ENCODE assay signal across 8 mouse cellular contexts in the genomic region with DNA sequence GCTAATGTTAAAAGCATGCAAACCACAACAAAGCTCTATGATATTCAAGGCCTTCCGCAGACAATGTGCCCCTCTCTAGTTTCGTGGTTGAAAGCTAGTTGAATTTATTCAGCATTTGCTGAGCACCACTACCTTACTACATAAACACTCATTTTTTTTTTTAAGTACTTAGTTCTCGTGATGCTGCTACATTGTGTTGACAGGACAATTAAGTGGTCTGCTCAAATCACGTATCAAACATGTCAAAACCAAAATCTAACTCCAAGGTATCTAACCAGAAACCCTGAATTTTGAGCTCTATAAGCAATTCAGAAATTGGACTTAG. TPM values are rescaled to one million over a fixed set of nuclear protein-coding genes. Genes with fewer than 3 reads are reported as not detected.
A peak's percentile ranks its signal among the peaks of the same experiment; 100 is the strongest.
DNase-seq lines count a peak whose midpoint lies in the region; ATAC-seq and TF ChIP-seq lines count a peak whose summit lies in the region.

No protein-coding gene starts in this region.

- H3K9ac ChIP-seq in limb, embryonic 11.5 days (ENCODE audit: low read length) = no peak overlapping the region
- H3K9ac ChIP-seq in neural tube, embryonic 14.5 days (replicated peaks; ENCODE audit: low read depth, low read length) = peak overlapping the region; percentile 69; the same call in 1 of the 2 replicates

- peak overlapping the region; percentile 72 for H3K4me2 ChIP-seq in limb, embryonic 11.5 days (ENCODE audit: low read depth, severe bottlenecking)
- H3K4me2 ChIP-seq in neural tube, embryonic 14.5 days (ENCODE audit: low read depth, low read length) = peak overlapping the region; percentile 92

- no peaks in the 10 kb centered on the region for H3K9me3 ChIP-seq in limb, embryonic 11.5 days (ENCODE audit: control insufficient read depth, low read length)
- H3K9me3 ChIP-seq in neural tube, embryonic 14.5 days (ENCODE audit: control insufficient read depth, low read length) = no peaks in the 10 kb centered on the region

- H3K36me3 ChIP-seq in limb, embryonic 11.5 days (ENCODE audit: control insufficient read depth, insufficient read depth, low read length) = no peaks in the 10 kb centered on the region
- no peaks in the 10 kb centered on the region for H3K36me3 ChIP-seq in neural tube, embryonic 14.5 days (ENCODE audit: control insufficient read depth, insufficient read depth, low read length)

- DNase-seq in lung, adult 2 months = no peak
- no peak for DNase-seq in lung, postnatal 25 days (ENCODE audit: low spot score)
- no peak for DNase-seq in limb, embryonic 11.5 days (ENCODE audit: low spot score)
- no peak for DNase-seq in frontal cortex, adult 2 months (ENCODE audit: extremely low spot score in 1 of 2, low spot score in 1 of 2)
- no peak for DNase-seq in cerebellum, postnatal 36 days
- no peak for DNase-seq in spleen, postnatal 36 days (ENCODE audit: low spot score in 2 of 2)

- H3K4me3 ChIP-seq in lung, adult 2 months (replicated peaks; ENCODE audit: extremely low read depth, low read depth, low read length) = peak overlapping the region; percentile 82
- H3K4me3 ChIP-seq in embryonic fibroblast, embryonic 13.5 days (ENCODE audit: insufficient read depth, low read length) = peak overlapping the region; percentile 84
- H3K4me3 ChIP-seq in limb, embryonic 11.5 days (ENCODE audit: low read depth, low read length) = peak overlapping the region; percentile 91
- peak overlapping the region; percentile 84 for H3K4me3 ChIP-seq in neural tube, embryonic 14.5 days (ENCODE audit: low read depth, low read length)

- TF ChIP-seq CTCF in lung, adult 2 months (IDR thresholded peaks at IDR 0.05; ENCODE audit: insufficient read depth, low read length) = no peak
- no peak for TF ChIP-seq CTCF in embryonic fibroblast, embryonic 13.5 days (IDR thresholded peaks at IDR 0.05; ENCODE audit: borderline replicate concordance, insufficient read depth, low read length)

- WGBS in lung, adult 2 months = 10% methylated on average over 4 of the region's 4 CpGs
- WGBS in limb, embryonic 11.5 days = 19% methylated on average over 4 of the region's 4 CpGs
- 18% methylated on average over 4 of the region's 4 CpGs for WGBS in neural tube, embryonic 14.5 days

- no peak for TF ChIP-seq POLR2A in lung, adult 2 months (IDR thresholded peaks at IDR 0.05; ENCODE audit: borderline replicate concordance, extremely low read depth, low read depth, low read length)
- no peak for TF ChIP-seq POLR2A in embryonic fibroblast, embryonic 13.5 days (IDR thresholded peaks at IDR 0.05; ENCODE audit: low read depth, low read length)

- H3K27me3 ChIP-seq in limb, embryonic 11.5 days (ENCODE audit: control insufficient read depth, insufficient read depth, low read length) = no peaks in the 10 kb centered on the region
- no peaks in the 10 kb centered on the region for H3K27me3 ChIP-seq in neural tube, embryonic 14.5 days (ENCODE audit: control insufficient read depth, insufficient read depth, low read length)

- H3K4me1 ChIP-seq in lung, adult 2 months (ENCODE audit: control insufficient read depth, insufficient read depth, low read length) = no peaks in the 10 kb centered on the region; the same call in 1 of the 2 replicates
- no peaks in the 10 kb centered on the region; the same call in 1 of the 2 replicates for H3K4me1 ChIP-seq in embryonic fibroblast, embryonic 13.5 days (ENCODE audit: control insufficient read depth, insufficient read depth, low read length)
- H3K4me1 ChIP-seq in limb, embryonic 11.5 days (ENCODE audit: control insufficient read depth, insufficient read depth, low read length) = 0 out of 2 replicates have a peak, but pooled peaks cover 3% of the 10 kb centered on the region
- H3K4me1 ChIP-seq in neural tube, embryonic 14.5 days (ENCODE audit: control insufficient read depth, insufficient read depth, low read length) = peaks cover 5% of the 10 kb centered on the region

- ATAC-seq in limb, embryonic 11.5 days (ENCODE audit: insufficient number of reproducible peaks, low FRiP score, low TSS enrichment, low read depth) = no peak
- no peak; the same call in 1 of the 2 replicates for ATAC-seq in neural tube, embryonic 14.5 days (ENCODE audit: low read depth)

- no peak overlapping the region for H3K27ac ChIP-seq in embryonic fibroblast, embryonic 13.5 days (ENCODE audit: insufficient read depth, low read length)
- H3K27ac ChIP-seq in limb, embryonic 11.5 days (replicated peaks; ENCODE audit: low read depth, low read length) = no peak overlapping the region
- no peak overlapping the region for H3K27ac ChIP-seq in neural tube, embryonic 14.5 days (ENCODE audit: low read depth, low read length)

RNA-seq across cellular contexts. Expression of gene Sumf1, which starts 0.3 kb away (rescaled TPM):
- 41.0 and 41.7 TPM in 2 replicates for polyA plus RNA-seq in lung, adult 2 months (2012; rRNA removed)
- 45.9 and 47.3 TPM in 2 replicates for polyA plus RNA-seq in embryonic fibroblast, embryonic 13.5 days (2011; ENCODE audit: insufficient read length, low read depth, missing spikeins)
- 15.5 and 16.6 TPM in 2 replicates for polyA plus RNA-seq in limb, embryonic 11.5 days (2014; fragmentation: Nextera tagmentation; extraction: Ambion mirVana)
- polyA plus RNA-seq in neural tube, embryonic 14.5 days (2014; fragmentation: Nextera tagmentation; extraction: Ambion mirVana) = 9.3 and 12.0 TPM in 2 replicates
- 15.9 and 18.7 TPM in 2 replicates for polyA plus RNA-seq in frontal cortex, adult 2 months (2012; rRNA removed)

RNA-seq across cellular contexts. Expression of gene Itpr1, which starts 27.2 kb away (rescaled TPM):
- 22.6 and 37.7 TPM in 2 replicates for polyA plus RNA-seq in lung, adult 2 months (2012; rRNA removed)
- polyA plus RNA-seq in embryonic fibroblast, embryonic 13.5 days (2011; ENCODE audit: insufficient read length, low read depth, missing spikeins) = 31.4 and 38.0 TPM in 2 replicates
- polyA plus RNA-seq in limb, embryonic 11.5 days (2014; fragmentation: Nextera tagmentation; extraction: Ambion mirVana) = 6.4 and 7.7 TPM in 2 replicates
- polyA plus RNA-seq in neural tube, embryonic 14.5 days (2014; fragmentation: Nextera tagmentation; extraction: Ambion mirVana) = 3.5 and 3.8 TPM in 2 replicates
- 113 and 128 TPM in 2 replicates for polyA plus RNA-seq in frontal cortex, adult 2 months (2012; rRNA removed)
